Mouse (Mus musculus) MEL (cell line): Measurements from ENCODE around the gene Hoxa1.

Source experiments
- CTCF ChIP-seq, 3 experiments: IDR thresholded peaks in 2 of 3; conservative IDR thresholded peaks in 1 of 3; 2 replicates each; pipeline ENCODE4 v1.5.1; 2011 to 2012; ENCODE audit warnings: low read length in 3 of 3, low read depth in 2 of 3, mild to moderate bottlenecking in 2 of 3, improper control_type of control experiment in 1 of 3, inconsistent platforms in 1 of 3, mixed read lengths in 1 of 3, moderate library complexity in 1 of 3; ENCODE audit not compliant: control insufficient read depth in 1 of 3, insufficient read depth in 1 of 3, poor library complexity in 1 of 3, severe bottlenecking in 1 of 3
- EP300 ChIP-seq, 2 experiments: IDR thresholded peaks; 2 replicates each; pipeline ENCODE4 v1.6.1; 2011; ENCODE audit warnings: improper control_type of control experiment in 2 of 2, low read length in 2 of 2, low read depth in 1 of 2, mild to moderate bottlenecking in 1 of 2
- ETS1 ChIP-seq: IDR thresholded peaks from 2 replicates; pipeline ENCODE4 v1.6.1; 2012; ENCODE audit warnings: low read depth, mild to moderate bottlenecking, inconsistent platforms, low read length, improper control_type of control experiment, moderate library complexity
- MEF2A ChIP-seq: IDR thresholded peaks from 2 replicates; pipeline ENCODE4 v1.6.1; 2014; ENCODE audit warnings: low read depth, mild to moderate bottlenecking, inconsistent platforms, low read length, improper control_type of control experiment; ENCODE audit not compliant: poor library complexity, insufficient replicate concordance, severe bottlenecking; ENCODE audit errors: extremely low read depth
- POLR2A ChIP-seq, 2 experiments: IDR thresholded peaks; 2 replicates each; pipeline ENCODE4 v1.6.1; 2011 to 2012; ENCODE audit warnings: low read length in 2 of 2, mild to moderate bottlenecking in 2 of 2, control low read depth in 1 of 2, improper control_type of control experiment in 1 of 2, low read depth in 1 of 2, moderate library complexity in 1 of 2; ENCODE audit not compliant: control insufficient read depth in 1 of 2, insufficient read depth in 1 of 2, poor library complexity in 1 of 2
- TAL1 ChIP-seq: IDR thresholded peaks from 2 replicates; pipeline ENCODE4 v1.6.1; 2012; ENCODE audit warnings: mild to moderate bottlenecking, inconsistent platforms, low read length, moderate library complexity, mixed read lengths
- ZKSCAN1 ChIP-seq: IDR thresholded peaks from 2 replicates; pipeline ENCODE4 v1.6.1; 2012; ENCODE audit warnings: low read depth, mild to moderate bottlenecking, inconsistent platforms, low read length, improper control_type of control experiment, moderate library complexity

GRCm38 (mm10) chr6:52165441-52166370 is 7.6 kb upstream of the Hoxa1 start:
- TF ChIP-seq ETS1 (no peak), ZKSCAN1 (no peak), CTCF (IDR thresholded peaks at IDR 0.05 in 2 of 3, conservative IDR thresholded peaks at IDR 0.05 in 1 of 3; ENCODE audit: control insufficient read depth in 1 of 3, insufficient read depth in 1 of 3, low read depth in 2 of 3, low read length in 3 of 3, poor library complexity in 1 of 3, severe bottlenecking in 1 of 3) (no peak), TAL1 (no peak), EP300 (IDR thresholded peaks at IDR 0.05; ENCODE audit: low read depth in 1 of 2, low read length in 2 of 2) (no peak), MEF2A (no peak), POLR2A (IDR thresholded peaks at IDR 0.05; ENCODE audit: control insufficient read depth in 1 of 2, insufficient read depth in 1 of 2, low read depth in 1 of 2, low read length in 2 of 2, poor library complexity in 1 of 2) (no peak)
